In the genomic region with DNA sequence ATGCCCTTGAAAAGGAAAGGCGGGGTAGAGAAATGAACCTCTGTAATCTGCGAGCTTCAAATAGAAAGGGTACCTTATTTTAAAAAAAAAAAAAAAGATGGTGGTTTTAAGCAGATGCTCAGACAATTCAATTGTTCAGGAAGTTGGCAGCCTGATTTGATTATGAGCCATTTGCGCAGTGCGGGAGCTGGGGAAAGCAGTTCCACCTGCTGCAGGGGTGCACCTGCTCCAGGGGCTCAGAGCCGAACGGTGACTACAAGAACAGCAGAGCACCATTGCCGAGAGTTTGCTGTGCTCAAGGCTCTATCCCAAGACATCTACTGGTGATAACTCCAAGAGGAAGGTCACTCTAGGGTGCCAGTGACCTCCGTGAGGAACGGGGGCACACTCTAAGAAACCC, we compare ENCODE assay signal across 20 mouse cellular contexts. TPM values are rescaled to one million over a fixed set of nuclear protein-coding genes. Genes with fewer than 3 reads are reported as not detected.
"Had no signal": no experiment of that assay in that cellular context is flagged by ENCODE, and none has a peak within 500 bp of the region (broad histone marks: within the 10 kb centered on the region; RNA-seq: fewer than 3 reads in every experiment).

No protein-coding gene starts in this region.

- H3K9me3 ChIP-seq: limb, embryonic 10.5 days; limb, embryonic 13.5 days; liver, embryonic 15.5 days; lung, embryonic 15.5 days; midbrain, embryonic 13.5 days; neural tube, embryonic 13.5 days had no signal

- DNase-seq: kidney, adult 9 months; kidney, postnatal 14 days; kidney, postnatal 4 days; liver; lung, adult 18-20 months; lung, postnatal 10 days; lung, postnatal 36 days; retina, postnatal 1 day; thymus, postnatal 36 days had no signal

- H3K27ac ChIP-seq: limb, embryonic 10.5 days; limb, embryonic 13.5 days; liver, embryonic 12.5 days; liver, embryonic 15.5 days; lung, embryonic 15.5 days; midbrain, embryonic 10.5 days; midbrain, embryonic 13.5 days; neural tube, embryonic 13.5 days had no signal

- H3K4me2 ChIP-seq: limb, embryonic 13.5 days; liver, embryonic 12.5 days; liver, embryonic 15.5 days; lung, embryonic 15.5 days; midbrain, embryonic 13.5 days; neural tube, embryonic 13.5 days had no signal

- H3K9ac ChIP-seq: limb, embryonic 13.5 days; liver, embryonic 12.5 days; liver, embryonic 15.5 days; lung, embryonic 15.5 days; midbrain, embryonic 13.5 days; neural tube, embryonic 13.5 days had no signal

- H3K4me1 ChIP-seq: limb, embryonic 13.5 days; liver, embryonic 12.5 days; liver, embryonic 15.5 days had no signal

- H3K36me3 ChIP-seq: limb, embryonic 10.5 days; limb, embryonic 13.5 days; liver, embryonic 12.5 days; liver, embryonic 15.5 days; lung, embryonic 15.5 days; midbrain, embryonic 13.5 days; neural tube, embryonic 13.5 days had no signal

- H3K4me3 ChIP-seq: limb, embryonic 10.5 days; limb, embryonic 13.5 days; liver, embryonic 12.5 days; liver, embryonic 15.5 days; lung, embryonic 15.5 days; megakaryocyte, embryonic 14.5 days; midbrain, embryonic 10.5 days; midbrain, embryonic 13.5 days; myocyte; neural tube, embryonic 13.5 days had no signal

- ATAC-seq: liver, embryonic 12.5 days; midbrain, embryonic 13.5 days; midbrain, embryonic 16.5 days had no signal

- H3K27me3 ChIP-seq: limb, embryonic 13.5 days; lung, embryonic 15.5 days; midbrain, embryonic 13.5 days had no signal

RNA-seq across cellular contexts. Expression of gene Ccdc158, which starts 13.5 kb away (rescaled TPM):
- polyA plus RNA-seq: myocyte had no signal
